Mouse (Mus musculus) hindbrain, embryonic 11.5 days (tissue): ENCODE measurements around the gene Pofut1. TPM values are rescaled to one million over a fixed set of nuclear protein-coding genes. Genes with fewer than 3 reads are reported as not detected.

Experiments used
- ATAC-seq: fragments of 200-750 bp; cut with Nextera tagmentation; 2 replicates; pipeline ENCODE4 v1.8.0; 2017; ENCODE audit warnings: mild to moderate bottlenecking, moderate TSS enrichment, moderate library complexity; ENCODE audit not compliant: low FRiP score
- DNase-seq: peaks from one replicate; pipeline ENCODE4 v3.0.0-alpha.2; 2015; ENCODE audit warnings: low spot score
- H3K27ac ChIP-seq: fragments of 300-500 bp; sonication (generic); 2 replicates; pipeline ENCODE4 v1.5.1; 2014; ENCODE audit warnings: mild to moderate bottlenecking, low read depth, low read length
- H3K27me3 ChIP-seq: fragments of 300-500 bp; sonication (generic); 2 replicates; pipeline ENCODE4 v1.6.1; 2014; ENCODE audit warnings: mild to moderate bottlenecking, low read length, moderate library complexity, mixed read lengths; ENCODE audit not compliant: control insufficient read depth, insufficient read depth
- H3K36me3 ChIP-seq: fragments of 300-500 bp; sonication (generic); 2 replicates; pipeline ENCODE4 v1.6.1; 2014; ENCODE audit warnings: mild to moderate bottlenecking, low read length, moderate library complexity, mixed read lengths; ENCODE audit not compliant: control insufficient read depth, insufficient read depth
- H3K4me1 ChIP-seq: fragments of 300-500 bp; sonication (generic); replicated peaks from 2 replicates; pipeline ENCODE4 v1.6.1; 2014; ENCODE audit warnings: low read length, mixed read lengths; ENCODE audit not compliant: control insufficient read depth, insufficient read depth
- H3K4me2 ChIP-seq: fragments of 300-500 bp; sonication (generic); replicated peaks from 2 replicates; pipeline ENCODE4 v1.6.1; 2014; ENCODE audit warnings: mild to moderate bottlenecking, low read depth, low read length
- H3K4me3 ChIP-seq: fragments of 300-500 bp; sonication (generic); 2 replicates; pipeline ENCODE4 v1.5.1; 2014; ENCODE audit warnings: low read depth, low read length
- H3K9ac ChIP-seq: fragments of 300-500 bp; sonication (generic); 2 replicates; pipeline ENCODE4 v1.6.1; 2014; ENCODE audit warnings: low read depth, low read length
- H3K9me3 ChIP-seq: fragments of 300-500 bp; sonication (generic); 2 replicates; pipeline ENCODE4 v1.6.1; 2016; ENCODE audit warnings: low read length; ENCODE audit not compliant: control insufficient read depth
- WGBS: fragments of 180-500 bp; shearing (Covaris S2); extraction: QIAGEN DNeasy Blood & Tissue Kit; methylation state at CpG from one replicate; pipeline ENCODE4 v1.1.7; 2014; 5-methylcytosine and 5-hydroxymethylcytosine counted together
- polyA plus RNA-seq: library from polyadenylated mRNA; unstranded; fragments of >200 nt; fragmentation: Nextera tagmentation; extraction: Ambion mirVana; gene quantifications from 2 replicates; pipeline ENCODE4 v1.2.1, GENCODE M21; 2014

The Pofut1 gene
- polyA plus RNA-seq, 1 experiment from 2014 or later = 8.4 TPM

DNA sequence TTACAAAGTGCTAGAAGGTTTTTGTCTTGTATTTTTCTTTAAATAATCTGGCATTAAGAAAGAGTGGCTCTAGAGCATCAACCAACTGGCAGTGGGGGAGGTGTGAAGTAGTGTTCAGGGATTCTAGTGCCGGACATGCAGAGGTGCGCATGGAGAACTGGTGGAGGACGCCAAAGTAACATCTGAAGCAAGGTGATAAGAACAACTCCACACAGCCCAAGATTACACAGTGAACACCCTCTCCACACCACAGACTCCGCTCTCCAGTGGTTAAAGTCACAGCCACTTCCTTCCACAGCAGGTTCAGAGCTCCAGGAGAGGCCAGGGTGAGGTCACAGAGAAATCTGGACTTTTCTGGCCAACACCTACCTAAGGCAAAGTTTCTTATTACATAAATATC lies 13.4 kb upstream of the Pofut1 start:
- Histone ChIP-seq H3K9ac (no peak overlapping the region), H3K4me3 (no peak overlapping the region), H3K27me3 (no peaks in the 10 kb centered on the region), H3K4me2 (no peak overlapping the region), H3K27ac (no peak overlapping the region), H3K4me1 (peaks cover 6% of the 10 kb centered on the region), H3K36me3 (peaks cover 17% of the 10 kb centered on the region), H3K9me3 (no peaks in the 10 kb centered on the region)
- ATAC-seq (no peak), DNase-seq (no peak)
- WGBS = 90% methylated on average over 4 of the region's 4 CpGs

DNA sequence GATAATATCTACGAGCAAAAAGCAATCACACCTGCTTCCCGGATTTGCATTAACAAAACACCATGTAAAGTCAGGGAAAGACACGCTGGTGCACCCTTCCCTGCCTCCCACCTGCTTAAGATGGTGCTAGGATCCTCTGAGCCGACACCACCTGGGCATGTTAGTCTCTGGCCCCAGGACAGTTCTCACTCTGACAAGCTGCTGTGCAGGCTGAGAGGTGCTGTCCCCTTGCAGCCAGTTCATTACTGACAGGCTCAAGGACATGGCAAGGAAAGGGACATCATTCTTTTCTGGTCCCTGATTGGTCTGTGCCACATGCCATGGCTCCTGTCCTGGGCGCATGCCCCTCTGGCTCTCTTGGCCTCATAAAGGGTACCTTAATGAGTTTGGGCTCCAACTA lies 12.8 kb upstream of the Pofut1 start:
- Histone ChIP-seq H3K9ac (no peak overlapping the region), H3K4me1 (peaks cover 6% of the 10 kb centered on the region), H3K4me2 (no peak overlapping the region), H3K9me3 (no peaks in the 10 kb centered on the region), H3K27me3 (no peaks in the 10 kb centered on the region), H3K4me3 (no peak overlapping the region), H3K36me3 (peaks cover 17% of the 10 kb centered on the region), H3K27ac (no peak overlapping the region)
- DNase-seq (no peak), ATAC-seq (no peak)
- 88% methylated on average over 5 of the region's 5 CpGs for WGBS

- Histone ChIP-seq H3K27ac (no peak overlapping the region), H3K4me2 (no peak overlapping the region), H3K9ac (no peak overlapping the region), H3K36me3 (peaks cover 3% of the 10 kb centered on the region), H3K4me1 (peaks cover 3% of the 10 kb centered on the region), H3K9me3 (no peaks in the 10 kb centered on the region), H3K27me3 (no peaks in the 10 kb centered on the region), H3K4me3 (no peak overlapping the region)
- no peak for ATAC-seq
- DNase-seq = no peak
- WGBS = 80% methylated on average over 4 of the region's 4 CpGs
Measured at GRCm38 (mm10) chr2:153237193-153237592, 4.1 kb upstream of the Pofut1 start.

GRCm38 (mm10) chr2:153237891-153238290 lies 3.4 kb upstream of the Pofut1 start:
- no peak for DNase-seq
- no peak overlapping the region for H3K4me2 ChIP-seq
- no peaks in the 10 kb centered on the region for H3K36me3 ChIP-seq
- no peak overlapping the region for H3K27ac ChIP-seq
- no peak overlapping the region for H3K4me3 ChIP-seq
- peaks cover 3% of the 10 kb centered on the region for H3K4me1 ChIP-seq
- H3K9ac ChIP-seq = no peak overlapping the region
- no peaks in the 10 kb centered on the region for H3K27me3 ChIP-seq
- ATAC-seq = no peak
- 81% methylated on average over 4 of the region's 4 CpGs for WGBS
- H3K9me3 ChIP-seq = no peaks in the 10 kb centered on the region

DNA sequence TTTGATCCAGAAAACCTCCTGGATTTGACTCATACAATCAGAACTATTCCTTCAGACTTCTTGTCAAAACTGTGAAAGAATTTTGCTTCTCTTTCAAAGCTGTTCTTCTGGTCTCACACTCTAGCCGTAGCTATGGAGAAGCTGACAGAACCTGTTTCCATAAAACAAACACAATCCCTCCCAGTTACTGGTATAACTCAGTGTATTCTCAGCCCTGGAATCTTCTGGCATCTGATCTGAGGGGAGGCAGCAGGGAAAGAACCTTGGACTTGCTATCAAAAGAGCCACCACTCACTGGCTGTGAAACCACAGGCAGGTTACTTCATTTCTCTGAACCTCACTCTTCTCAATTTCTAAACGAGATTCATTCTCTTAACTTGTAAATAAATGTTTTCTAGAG lies 2.9 kb upstream of the Pofut1 start:
- Histone ChIP-seq H3K9ac (no peak overlapping the region), H3K4me2 (no peak overlapping the region)
- DNase-seq = no peak

GRCm38 (mm10) chr2:153239021-153239859 lies 2.1 kb upstream of the Pofut1 start:
- Histone ChIP-seq H3K9me3 (no peaks in the 10 kb centered on the region), H3K27me3 (no peaks in the 10 kb centered on the region), H3K9ac (peak overlapping the region; percentile 98; the same call in 1 of the 2 replicates), H3K4me2 (peak overlapping the region; percentile 85), H3K36me3 (no peaks in the 10 kb centered on the region), H3K27ac (no peak overlapping the region), H3K4me3 (peak overlapping the region; percentile 98), H3K4me1 (peaks cover 3% of the 10 kb centered on the region)
- WGBS = 70% methylated on average over 7 of the region's 7 CpGs
- ATAC-seq (no peak), DNase-seq (no peak)

More for the DNA sequence above, 2.9 kb upstream of the Pofut1 start:
- no peaks in the 10 kb centered on the region for H3K36me3 ChIP-seq
- WGBS = 85% methylated on average over 2 of the region's 2 CpGs
- ATAC-seq = no peak
- no peak overlapping the region for H3K27ac ChIP-seq
- H3K9me3 ChIP-seq = no peaks in the 10 kb centered on the region
- H3K4me3 ChIP-seq = no peak overlapping the region
- peaks cover 3% of the 10 kb centered on the region for H3K4me1 ChIP-seq
- H3K27me3 ChIP-seq = no peaks in the 10 kb centered on the region

DNA sequence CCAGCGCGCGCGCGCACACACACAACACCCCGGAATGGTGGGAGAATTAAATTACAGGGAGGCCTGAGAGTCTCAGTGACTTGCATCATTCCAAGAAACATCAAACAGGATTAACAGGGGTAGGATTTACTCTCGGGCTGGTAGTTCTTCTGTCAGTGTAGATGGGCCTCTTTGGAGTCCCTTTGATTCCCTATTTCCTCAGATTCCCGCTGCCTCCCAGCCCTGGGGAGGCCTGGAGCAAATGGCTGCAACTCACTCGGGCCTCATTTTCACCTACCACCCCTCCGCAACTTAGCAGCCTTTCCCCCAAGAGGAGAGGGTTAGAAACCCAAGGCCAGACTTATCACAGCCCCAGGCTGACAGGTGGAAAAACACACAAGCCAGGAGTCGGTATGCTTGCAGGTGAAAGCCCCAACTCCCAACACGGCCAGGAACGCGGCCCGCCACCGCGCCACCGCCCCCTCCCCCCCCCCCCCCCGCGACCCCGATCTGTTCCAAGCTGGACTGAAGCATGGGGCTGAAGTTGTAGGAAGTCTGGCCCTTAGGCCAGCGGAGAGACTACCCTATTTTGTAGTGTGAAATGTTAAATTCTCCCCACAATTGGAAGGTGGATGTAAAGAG lies 1.4 kb upstream of the Pofut1 start:
- ATAC-seq = no peak
- peak overlapping the region; percentile 98 for H3K9ac ChIP-seq
- peak overlapping the region; percentile 98 for H3K4me3 ChIP-seq
- H3K27me3 ChIP-seq = no peaks in the 10 kb centered on the region
- H3K36me3 ChIP-seq = no peaks in the 10 kb centered on the region
- peak; percentile 49 for DNase-seq
- 0 out of 2 replicates have a peak overlapping the region, but pooled peaks have one; percentile 12 for H3K27ac ChIP-seq
- H3K9me3 ChIP-seq = no peaks in the 10 kb centered on the region
- H3K4me2 ChIP-seq = peak overlapping the region; percentile 85
- peaks cover 3% of the 10 kb centered on the region for H3K4me1 ChIP-seq
- WGBS = 9% methylated on average over 21 of the region's 22 CpGs

DNA sequence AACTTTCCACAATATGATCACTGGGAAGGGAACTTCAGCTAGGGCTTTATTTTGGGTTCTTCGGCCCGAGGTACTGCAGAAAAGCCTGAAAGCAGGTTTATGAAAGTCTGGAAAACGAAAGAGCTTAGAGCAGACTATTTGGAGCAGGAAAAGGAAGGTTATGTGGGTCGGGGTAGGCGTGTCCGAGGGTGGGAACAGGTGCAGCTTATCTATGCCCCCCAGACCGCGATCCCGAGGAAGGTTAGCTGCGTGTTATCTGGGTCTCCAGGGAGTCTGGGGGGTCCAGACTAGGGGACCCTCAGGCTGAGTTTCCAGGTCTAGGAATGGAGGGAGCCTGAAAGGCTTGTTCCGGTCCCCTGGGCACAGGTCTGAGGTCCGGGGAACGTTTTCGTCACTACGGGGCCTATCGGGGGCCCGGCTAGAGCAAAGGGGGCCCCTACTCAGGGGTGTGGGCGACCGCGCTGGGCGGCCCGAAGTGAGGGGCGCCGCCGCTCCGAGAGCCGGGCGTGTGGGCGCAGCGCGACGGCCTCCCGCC lies 565 bp upstream of the Pofut1 start:
- no peaks in the 10 kb centered on the region for H3K27me3 ChIP-seq
- no peaks in the 10 kb centered on the region for H3K9me3 ChIP-seq
- under 1% methylated on average over 32 of the region's 33 CpGs for WGBS
- H3K27ac ChIP-seq = peak overlapping the region; percentile 87
- H3K4me1 ChIP-seq = peaks cover 3% of the 10 kb centered on the region
- H3K36me3 ChIP-seq = no peaks in the 10 kb centered on the region
- H3K4me2 ChIP-seq = peak overlapping the region; percentile 85
- ATAC-seq = peak; percentile 78; the same call in 1 of the 2 replicates
- H3K9ac ChIP-seq = peak overlapping the region; percentile 98
- H3K4me3 ChIP-seq = peak overlapping the region; percentile 98
- DNase-seq = no peak
